Mouse (Mus musculus) limb, embryonic 11.5 days (tissue): ENCODE measurements around the gene 2310009B15Rik. TPM values are rescaled to one million over a fixed set of nuclear protein-coding genes. Genes with fewer than 3 reads are reported as not detected.

Experiments
- ATAC-seq: fragments of 200-750 bp; cut with Nextera tagmentation; 2 replicates; pipeline ENCODE4 v1.8.0; 2017; ENCODE audit warnings: low read depth; ENCODE audit not compliant: insufficient number of reproducible peaks, low FRiP score, low TSS enrichment
- DNase-seq: peaks from one replicate; pipeline ENCODE4 v3.0.0-alpha.2; 2015; ENCODE audit warnings: low spot score
- H3K27ac ChIP-seq: fragments of 300-500 bp; sonication (generic); replicated peaks from 2 replicates; pipeline ENCODE4 v1.5.1; 2014; ENCODE audit warnings: low read depth, mild to moderate bottlenecking, low read length
- H3K27me3 ChIP-seq: fragments of 300-500 bp; sonication (generic); 2 replicates; pipeline ENCODE4 v1.6.1; 2014; ENCODE audit warnings: mild to moderate bottlenecking, low read length, mixed read lengths; ENCODE audit not compliant: control insufficient read depth, insufficient read depth
- H3K36me3 ChIP-seq: fragments of 300-500 bp; sonication (generic); 2 replicates; pipeline ENCODE4 v1.6.1; 2014; ENCODE audit warnings: mild to moderate bottlenecking, low read length, moderate library complexity, mixed read lengths; ENCODE audit not compliant: control insufficient read depth, insufficient read depth
- H3K4me1 ChIP-seq: fragments of 300-500 bp; sonication (generic); 2 replicates; pipeline ENCODE4 v1.6.1; 2014; ENCODE audit warnings: low read length, mixed read lengths; ENCODE audit not compliant: control insufficient read depth, insufficient read depth
- H3K4me2 ChIP-seq: fragments of 300-500 bp; sonication (generic); 2 replicates; pipeline ENCODE4 v1.6.1; 2014; ENCODE audit warnings: low read depth, mild to moderate bottlenecking, moderate library complexity; ENCODE audit not compliant: severe bottlenecking
- H3K4me3 ChIP-seq: fragments of 300-500 bp; sonication (generic); 2 replicates; pipeline ENCODE4 v1.5.1; 2014; ENCODE audit warnings: low read depth, low read length
- H3K9ac ChIP-seq: fragments of 300-500 bp; sonication (generic); 2 replicates; pipeline ENCODE4 v1.6.1; 2014; ENCODE audit warnings: mild to moderate bottlenecking, low read length
- H3K9me3 ChIP-seq: fragments of 300-500 bp; sonication (generic); 2 replicates; pipeline ENCODE4 v1.6.1; 2016; ENCODE audit warnings: low read length; ENCODE audit not compliant: control insufficient read depth
- WGBS: fragments of 180-500 bp; shearing (Covaris S2); extraction: QIAGEN DNeasy Blood & Tissue Kit; methylation state at CpG from one replicate; pipeline ENCODE4 v1.1.7; 2014; 5-methylcytosine and 5-hydroxymethylcytosine counted together
- polyA plus RNA-seq: library from polyadenylated mRNA; unstranded; fragments of >200 nt; fragmentation: Nextera tagmentation; extraction: Ambion mirVana; gene quantifications from 2 replicates; pipeline ENCODE4 v1.2.1, GENCODE M21; 2014

2310009B15Rik gene
- polyA plus RNA-seq, 1 experiment from 2014 or later = 60.4 TPM

DNA sequence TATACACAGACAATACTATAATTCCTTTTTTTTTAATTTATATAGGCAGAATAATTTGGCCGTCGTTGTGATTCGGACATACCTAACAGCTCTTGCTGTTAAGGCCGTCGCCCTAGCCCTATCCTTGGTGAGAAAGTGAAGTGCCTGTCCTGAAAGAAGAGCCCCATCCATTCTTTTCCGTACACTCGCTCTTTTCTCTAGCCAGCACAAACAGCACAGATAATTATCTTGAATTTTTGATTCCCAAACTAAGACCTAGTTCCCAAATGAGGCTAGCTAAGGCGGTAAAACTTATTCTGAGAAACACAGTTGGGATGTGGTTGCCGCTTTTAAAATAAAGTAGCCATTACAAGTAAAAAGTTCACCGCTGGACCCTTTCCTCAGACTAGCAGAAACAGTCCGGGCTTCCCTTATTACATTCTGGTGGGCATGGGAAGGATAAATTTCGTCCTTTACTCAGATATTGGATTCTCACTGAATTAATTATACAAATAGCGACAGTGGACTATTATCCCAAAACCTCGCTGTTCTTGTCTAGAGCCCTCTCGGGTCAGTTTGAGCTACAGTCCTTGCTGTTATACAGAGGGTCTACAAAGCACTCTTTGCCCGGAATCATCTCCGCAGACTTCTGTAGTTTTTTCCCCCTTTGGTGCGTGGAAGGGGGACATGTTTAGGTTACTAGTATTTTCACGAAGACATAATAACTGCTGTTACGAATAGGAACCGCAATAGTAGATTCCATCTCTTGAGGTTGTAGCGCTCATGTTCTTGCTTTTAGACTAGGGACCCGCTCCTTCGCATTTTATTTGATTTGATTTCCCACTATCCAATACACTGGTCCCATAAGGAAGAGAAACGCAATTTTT, 16.0 kb downstream of the 2310009B15Rik start:
- H3K9ac ChIP-seq = peak overlapping the region; percentile 98
- peak overlapping the region; percentile 96 for H3K27ac ChIP-seq
- peak overlapping the region; percentile 51 for H3K4me2 ChIP-seq
- DNase-seq (peak; percentile 59), ATAC-seq (no peak)
- H3K9me3 ChIP-seq = no peaks in the 10 kb centered on the region
- peaks cover 10% of the 10 kb centered on the region for H3K4me1 ChIP-seq
- peaks cover 9% of the 10 kb centered on the region; the same call in 1 of the 2 replicates for H3K27me3 ChIP-seq
- 3% methylated on average over 25 of the region's 25 CpGs for WGBS
- peak overlapping the region; percentile 80 for H3K4me3 ChIP-seq
- H3K36me3 ChIP-seq = no peaks in the 10 kb centered on the region

DNA sequence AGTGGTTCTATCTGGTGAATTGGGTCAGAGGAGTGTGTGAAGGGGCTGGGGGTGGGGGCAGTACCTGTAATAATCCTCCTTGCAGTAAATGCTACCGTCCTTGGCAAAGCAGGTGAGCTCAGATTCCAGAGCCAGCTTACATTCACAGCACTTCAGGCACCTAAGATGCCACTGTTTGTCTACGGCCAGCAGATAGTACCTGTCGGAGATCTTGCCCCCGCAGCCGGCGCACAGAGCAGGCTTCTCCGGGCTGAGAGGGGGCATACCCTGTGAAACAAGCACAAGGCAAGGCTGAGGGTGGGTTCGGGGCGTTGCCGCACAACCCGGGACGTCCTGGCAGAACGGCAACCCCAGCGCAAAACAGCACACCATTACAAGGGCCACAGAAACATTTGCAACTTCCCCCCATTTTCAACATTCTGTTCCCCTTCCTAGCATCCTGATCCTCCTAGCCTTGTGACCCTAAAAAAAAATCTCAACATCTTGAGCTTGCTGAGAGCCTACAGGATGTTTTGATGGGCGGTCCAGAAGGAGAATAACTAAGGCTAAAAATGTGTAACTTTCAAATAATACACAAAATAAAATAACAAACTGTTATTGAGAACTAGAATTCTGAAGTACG, 16.7 kb downstream of the 2310009B15Rik start:
- peaks cover 10% of the 10 kb centered on the region for H3K4me1 ChIP-seq
- H3K9ac ChIP-seq = peak overlapping the region; percentile 98
- H3K4me3 ChIP-seq = peak overlapping the region; percentile 80
- no peaks in the 10 kb centered on the region for H3K9me3 ChIP-seq
- peak; percentile 68 for DNase-seq
- H3K27me3 ChIP-seq = peaks cover 3% of the 10 kb centered on the region; the same call in 1 of the 2 replicates
- peak overlapping the region; percentile 96 for H3K27ac ChIP-seq
- WGBS = 3% methylated on average over 16 of the region's 16 CpGs
- no peak for ATAC-seq
- peak overlapping the region; percentile 51 for H3K4me2 ChIP-seq
- H3K36me3 ChIP-seq = no peaks in the 10 kb centered on the region

- no peaks in the 10 kb centered on the region for H3K36me3 ChIP-seq
- H3K4me1 ChIP-seq = peaks cover 12% of the 10 kb centered on the region
- no peaks in the 10 kb centered on the region for H3K9me3 ChIP-seq
- no peak for ATAC-seq
- peaks cover 3% of the 10 kb centered on the region; the same call in 1 of the 2 replicates for H3K27me3 ChIP-seq
- WGBS = 16% methylated on average over 2 of the region's 2 CpGs
- peak overlapping the region; percentile 96; the same call in 1 of the 2 replicates for H3K27ac ChIP-seq
- peak; percentile 36 for DNase-seq
- peak overlapping the region; percentile 80 for H3K4me3 ChIP-seq
- peak overlapping the region; percentile 98 for H3K9ac ChIP-seq
- H3K4me2 ChIP-seq = peak overlapping the region; percentile 51
These were observed 17.4 kb downstream of the 2310009B15Rik start for GRCm38 (mm10) chr1:138839291-138839690.

DNA sequence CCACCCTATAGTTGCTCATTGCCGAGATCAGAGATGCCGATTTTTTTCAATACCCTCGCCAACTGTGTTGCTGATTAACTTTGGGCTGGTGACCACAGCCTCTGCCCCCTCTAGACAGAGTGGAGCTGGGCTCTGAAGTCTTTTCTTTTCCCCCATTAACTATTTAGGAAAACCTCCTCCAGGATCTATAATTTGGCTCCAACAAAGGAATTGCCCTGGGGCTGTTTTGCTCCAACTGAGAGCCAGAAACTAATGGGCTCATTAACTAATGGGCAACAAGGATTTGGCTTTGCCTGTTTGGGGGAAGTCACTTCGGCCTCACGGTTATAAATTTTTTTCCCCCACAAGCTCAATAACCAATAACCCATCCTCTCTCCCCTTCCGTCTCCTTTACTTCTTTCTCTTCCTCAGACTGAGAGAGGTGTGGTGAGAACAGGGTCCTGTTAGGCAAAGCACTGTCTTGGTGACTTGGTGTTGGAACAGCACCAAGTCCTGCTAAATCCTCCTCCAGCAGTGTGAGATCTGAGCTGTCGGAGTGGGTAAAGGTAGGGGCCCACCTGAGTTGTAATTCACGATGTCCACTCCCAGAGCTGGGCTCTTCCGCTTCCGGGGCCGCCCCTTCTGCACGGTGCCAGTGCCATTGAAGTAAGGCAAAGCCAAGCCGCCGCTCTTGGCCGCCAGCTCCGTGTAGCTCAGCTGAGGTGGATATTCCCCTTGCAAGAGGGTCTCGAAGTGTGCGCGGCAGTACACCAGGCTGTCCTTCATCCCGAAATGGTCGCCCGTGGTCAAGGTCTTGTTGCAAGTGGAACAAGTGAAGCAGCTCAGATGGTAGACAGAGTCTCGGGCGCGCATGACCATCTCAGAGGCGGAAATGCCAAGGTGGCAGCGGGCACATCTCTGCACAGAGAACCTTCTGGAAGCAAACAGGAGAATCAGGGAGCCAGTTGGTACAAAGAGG, 18.6 kb downstream of the 2310009B15Rik start:
- WGBS = 9% methylated on average over 27 of the region's 27 CpGs
- Histone ChIP-seq H3K27me3 (peaks cover 3% of the 10 kb centered on the region; the same call in 1 of the 2 replicates), H3K27ac (peak overlapping the region; percentile 96), H3K9ac (peak overlapping the region; percentile 58), H3K36me3 (no peaks in the 10 kb centered on the region), H3K9me3 (no peaks in the 10 kb centered on the region), H3K4me3 (peak overlapping the region; percentile 80), H3K4me1 (peaks cover 12% of the 10 kb centered on the region), H3K4me2 (peak overlapping the region; percentile 51)
- ATAC-seq (peak; percentile 48), DNase-seq (peak; percentile 78)

- Histone ChIP-seq H3K36me3 (no peaks in the 10 kb centered on the region), H3K27me3 (peaks cover 3% of the 10 kb centered on the region; the same call in 1 of the 2 replicates), H3K4me1 (peaks cover 12% of the 10 kb centered on the region), H3K9me3 (no peaks in the 10 kb centered on the region), H3K4me3 (no peak overlapping the region), H3K4me2 (peak overlapping the region; percentile 51; the same call in 1 of the 2 replicates), H3K27ac (no peak overlapping the region), H3K9ac (no peak overlapping the region)
- no peak for ATAC-seq
- no peak for DNase-seq
- WGBS = 3% methylated on average over 3 of the region's 3 CpGs
These were observed 21.2 kb downstream of the 2310009B15Rik start for GRCm38 (mm10) chr1:138835355-138835900.

DNA sequence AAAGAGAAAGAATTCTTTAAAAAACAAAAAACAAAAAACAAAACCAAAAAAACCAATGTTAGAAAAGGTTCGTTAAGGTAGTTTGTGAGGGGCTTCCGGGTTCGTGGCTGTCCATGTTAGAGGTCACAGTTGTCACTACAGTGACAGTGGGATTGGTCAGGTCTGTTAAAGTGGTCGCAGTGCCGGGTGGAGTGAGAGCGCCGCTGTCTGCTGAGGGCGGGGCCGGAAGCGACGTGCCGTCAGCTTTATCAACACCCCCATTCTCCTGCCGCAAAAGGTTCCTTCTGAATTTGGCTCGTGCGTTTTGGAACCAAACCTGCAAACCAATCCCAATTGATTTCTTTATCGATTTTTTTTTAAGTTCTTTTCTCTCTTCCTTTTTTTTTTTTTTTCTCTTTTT, 25.3 kb downstream of the 2310009B15Rik start:
- Histone ChIP-seq H3K9me3 (no peaks in the 10 kb centered on the region), H3K4me1 (peaks cover 6% of the 10 kb centered on the region), H3K27ac (no peak overlapping the region), H3K4me3 (no peak overlapping the region; the same call in 1 of the 2 replicates), H3K36me3 (no peaks in the 10 kb centered on the region), H3K27me3 (no peaks in the 10 kb centered on the region), H3K9ac (no peak overlapping the region), H3K4me2 (peak overlapping the region; percentile 32; the same call in 1 of the 2 replicates)
- 7% methylated on average over 16 of the region's 16 CpGs for WGBS
- peak; percentile 46 for DNase-seq
- ATAC-seq = no peak

- WGBS = 67% methylated on average over 6 of the region's 6 CpGs
- ATAC-seq = no peak
- Histone ChIP-seq H3K36me3 (no peaks in the 10 kb centered on the region), H3K27me3 (no peaks in the 10 kb centered on the region), H3K9ac (no peak overlapping the region), H3K9me3 (no peaks in the 10 kb centered on the region), H3K4me2 (no peak overlapping the region), H3K4me3 (no peak overlapping the region), H3K4me1 (no peaks in the 10 kb centered on the region), H3K27ac (no peak overlapping the region)
- DNase-seq = no peak
These were observed 29.8 kb downstream of the 2310009B15Rik start for GRCm38 (mm10) chr1:138826841-138827240.
